Mouse (Mus musculus) cerebral cortex, adult 2 months (tissue): ENCODE data around the gene Xrcc4.

Experiments
- WGBS: fragments of 180-500 bp; shearing (Covaris S2); methylation state at CpG from one replicate; pipeline ENCODE4 v1.1.7; 2018; 5-methylcytosine and 5-hydroxymethylcytosine counted together

The Xrcc4 gene

DNA sequence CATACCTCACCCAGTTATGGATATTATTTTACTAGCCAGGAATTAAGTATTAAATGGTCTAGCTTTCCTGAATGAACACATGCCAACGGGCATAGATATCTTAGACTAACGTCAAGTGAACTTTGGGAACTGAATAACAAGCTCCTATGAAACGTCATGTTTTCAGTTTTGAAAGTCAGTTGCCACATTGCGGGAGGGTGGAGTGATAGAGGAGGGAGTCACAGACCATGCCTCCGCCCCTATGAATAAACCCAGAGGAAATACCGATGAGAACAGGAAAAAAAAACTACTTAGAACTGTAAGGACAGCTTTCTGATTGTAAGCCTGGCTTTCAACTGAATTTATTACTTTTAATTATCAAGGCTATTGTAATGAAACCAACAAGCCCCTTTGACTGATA is 175.5 kb downstream of the Xrcc4 start:
- WGBS, result 71% methylated on average over 6 of the region's 6 CpGs

- WGBS, result 88% methylated on average over 2 of the region's 2 CpGs
Measured at GRCm38 (mm10) chr13:89906120-89906519, 183.3 kb downstream of the Xrcc4 start.

DNA sequence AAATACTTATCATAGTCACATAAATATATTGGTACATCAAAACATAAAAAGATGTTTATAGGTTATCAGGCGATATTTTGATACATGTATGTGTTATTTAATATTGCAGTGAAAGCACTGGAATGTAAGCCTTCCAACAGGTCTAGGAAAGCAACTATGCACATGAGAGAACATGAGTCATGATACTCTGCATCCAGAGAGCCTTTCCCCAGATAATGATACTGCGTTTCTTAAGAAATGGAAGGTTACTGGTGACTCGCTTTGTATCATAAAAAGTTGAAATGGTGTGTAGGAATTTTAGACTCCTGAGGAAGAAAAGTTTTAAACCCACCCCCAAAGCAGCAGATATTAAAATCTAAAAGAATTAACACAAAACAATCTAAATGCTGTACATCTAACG is 190.3 kb downstream of the Xrcc4 start:
- 95% methylated on average over 4 of the region's 4 CpGs for WGBS

DNA sequence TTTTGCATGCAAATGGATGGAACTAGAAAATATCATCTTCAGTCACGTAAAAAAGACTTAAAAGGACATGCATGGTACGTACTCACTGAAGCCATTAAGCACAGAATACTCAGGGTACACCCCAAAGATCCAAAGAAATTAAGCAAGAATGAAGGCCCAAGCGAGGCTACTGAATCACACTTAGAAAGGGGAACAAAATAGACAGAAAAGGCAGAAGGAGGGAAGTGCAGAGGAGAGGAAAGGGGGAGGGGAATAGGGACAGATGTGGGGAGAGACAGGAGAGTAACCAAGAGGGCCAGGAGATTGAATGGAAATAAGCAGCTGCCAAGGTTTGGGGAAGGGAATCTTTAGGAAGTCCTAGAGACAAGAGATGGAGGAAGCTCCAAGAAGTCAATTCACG is 197.3 kb downstream of the Xrcc4 start:
- WGBS, result 96% methylated on average over 4 of the region's 4 CpGs

- WGBS, result 93% methylated on average over 1 of the region's 1 CpGs
Measured at GRCm38 (mm10) chr13:89890159-89890558, 199.2 kb downstream of the Xrcc4 start.

GRCm38 (mm10) chr13:89889074-89889473 is 200.3 kb downstream of the Xrcc4 start:
- 70% methylated on average over 5 of the region's 5 CpGs for WGBS

DNA sequence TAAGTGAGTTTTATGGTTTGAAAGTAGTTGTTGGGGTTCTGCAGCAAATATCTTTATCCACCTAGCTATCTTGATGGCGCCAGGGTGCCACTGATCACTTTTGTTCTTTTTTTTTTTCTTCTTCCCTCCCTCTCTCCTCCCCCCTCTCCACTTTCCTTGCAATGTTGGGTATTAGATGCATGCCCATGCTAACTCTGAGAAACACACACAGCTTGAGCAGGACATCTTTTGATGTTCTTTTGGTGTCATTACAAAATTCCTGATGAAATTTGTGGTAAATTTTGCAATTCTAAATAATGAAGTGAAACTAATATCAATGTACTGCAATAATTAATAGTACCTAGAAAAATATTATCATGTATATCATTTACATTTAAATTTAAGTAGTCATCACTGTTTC is 205.9 kb downstream of the Xrcc4 start:
- WGBS, result 100% methylated on average over 1 of the region's 1 CpGs

- 37% methylated on average over 2 of the region's 2 CpGs for WGBS
Measured at GRCm38 (mm10) chr13:89881281-89881680, 208.1 kb downstream of the Xrcc4 start.

DNA sequence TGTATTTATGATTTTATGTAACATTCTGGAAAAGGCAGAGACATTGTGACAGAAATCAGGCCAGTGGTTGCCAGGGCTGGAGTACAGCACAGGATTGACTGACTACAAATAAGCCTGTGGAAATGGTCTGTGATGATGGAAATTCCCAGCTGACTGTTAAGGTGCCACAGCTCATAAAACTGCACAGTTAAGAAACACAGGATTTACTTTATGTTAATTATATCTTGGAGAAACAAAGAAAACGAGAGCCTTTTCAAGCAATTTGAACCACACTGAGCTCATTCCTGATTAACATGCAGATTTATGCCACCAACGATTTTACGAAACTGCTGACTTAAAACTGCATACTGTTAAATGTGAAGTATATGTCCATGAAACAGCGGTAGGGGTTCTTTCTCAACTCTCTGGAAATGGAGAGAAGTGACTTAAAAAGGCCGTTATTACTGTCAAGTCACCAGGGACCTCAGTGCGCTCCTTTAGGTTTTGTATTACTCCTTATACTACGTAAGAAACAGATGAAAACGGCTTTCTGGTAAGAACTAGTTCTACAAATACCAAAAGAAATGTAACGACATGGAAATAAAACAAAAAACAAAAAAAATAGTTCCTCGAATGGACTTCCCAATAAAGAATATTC is 210.5 kb downstream of the Xrcc4 start:
- WGBS, result 37% methylated on average over 10 of the region's 10 CpGs

- 94% methylated on average over 4 of the region's 4 CpGs for WGBS
Measured at GRCm38 (mm10) chr13:89875499-89875898, 213.9 kb downstream of the Xrcc4 start.

GRCm38 (mm10) chr13:89872725-89873124 is 216.7 kb downstream of the Xrcc4 start:
- 82% methylated on average over 3 of the region's 3 CpGs for WGBS

GRCm38 (mm10) chr13:89854139-89854538 is 235.3 kb downstream of the Xrcc4 start:
- 90% methylated on average over 5 of the region's 5 CpGs for WGBS

DNA sequence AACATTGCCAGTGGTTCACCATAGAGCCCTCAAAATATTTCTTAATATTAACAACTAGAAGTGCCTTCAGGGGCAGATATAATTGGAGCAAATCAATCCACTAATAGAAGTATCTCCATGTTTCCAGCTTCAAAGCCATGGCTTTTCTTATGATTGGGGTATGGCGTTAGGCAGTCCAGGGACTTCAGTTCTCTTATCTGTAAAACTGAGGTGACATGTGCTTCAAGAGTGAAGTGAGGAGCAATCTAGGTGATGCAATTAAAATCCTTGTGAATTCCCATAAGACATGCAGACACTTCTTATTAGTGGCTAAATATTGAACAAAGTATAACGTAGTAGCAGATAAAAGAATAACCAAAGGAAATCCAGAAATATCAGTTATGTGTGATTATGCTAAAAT is 238.7 kb downstream of the Xrcc4 start:
- over 99% methylated on average over 2 of the region's 2 CpGs for WGBS

DNA sequence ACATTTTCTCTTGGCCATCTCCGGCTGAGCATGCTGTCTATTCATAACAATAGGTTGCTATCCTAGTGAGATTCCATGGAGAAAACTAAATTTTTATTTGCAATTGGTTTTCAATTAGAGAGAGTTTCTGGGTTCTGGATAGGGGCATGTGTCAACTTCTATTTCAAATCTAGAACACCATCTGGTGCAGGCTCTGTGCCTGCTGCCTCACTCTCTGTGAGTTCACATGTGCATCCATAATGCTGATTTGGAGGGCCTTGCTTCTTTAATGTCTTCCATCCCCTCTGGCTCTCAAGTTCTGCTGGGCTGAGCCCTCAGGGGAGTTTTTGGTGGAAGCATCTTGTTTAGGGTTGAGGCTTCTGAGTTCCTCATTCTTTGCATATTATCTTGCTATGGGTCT is 239.5 kb downstream of the Xrcc4 start:
- 86% methylated on average over 1 of the region's 1 CpGs for WGBS

- WGBS, result 94% methylated on average over 3 of the region's 3 CpGs
Measured at GRCm38 (mm10) chr13:89838635-89839034, 250.8 kb downstream of the Xrcc4 start.

- WGBS, result 73% methylated on average over 3 of the region's 3 CpGs
Measured at GRCm38 (mm10) chr13:89834485-89834884, 254.9 kb downstream of the Xrcc4 start.

- 73% methylated on average over 2 of the region's 2 CpGs for WGBS
Measured at GRCm38 (mm10) chr13:89833053-89833670, 256.2 kb downstream of the Xrcc4 start.

- WGBS, result 47% methylated on average over 3 of the region's 3 CpGs
Measured at GRCm38 (mm10) chr13:89828429-89828970, 260.9 kb downstream of the Xrcc4 start.

GRCm38 (mm10) chr13:89827838-89828237 is 261.6 kb downstream of the Xrcc4 start:
- 84% methylated on average over 2 of the region's 2 CpGs for WGBS

DNA sequence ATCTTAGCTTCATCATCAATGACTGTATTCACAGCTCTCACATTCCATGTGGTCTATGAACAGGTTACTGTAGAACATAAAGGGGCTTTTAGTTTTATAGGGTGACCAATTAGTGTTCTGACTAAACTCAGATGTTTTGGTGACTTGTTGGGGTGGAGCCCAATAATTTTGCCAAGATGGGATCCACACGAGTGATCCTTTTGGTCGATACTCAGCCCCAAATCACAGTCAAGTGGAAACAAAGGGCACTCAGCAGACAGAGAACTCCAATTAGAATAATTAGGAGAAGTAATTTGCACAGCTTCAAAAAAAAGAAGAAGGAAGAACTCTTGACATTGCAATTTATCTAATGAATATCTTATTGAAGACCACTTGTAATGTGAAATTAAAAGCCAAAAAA is 274.9 kb downstream of the Xrcc4 start:
- 54% methylated on average over 2 of the region's 2 CpGs for WGBS

DNA sequence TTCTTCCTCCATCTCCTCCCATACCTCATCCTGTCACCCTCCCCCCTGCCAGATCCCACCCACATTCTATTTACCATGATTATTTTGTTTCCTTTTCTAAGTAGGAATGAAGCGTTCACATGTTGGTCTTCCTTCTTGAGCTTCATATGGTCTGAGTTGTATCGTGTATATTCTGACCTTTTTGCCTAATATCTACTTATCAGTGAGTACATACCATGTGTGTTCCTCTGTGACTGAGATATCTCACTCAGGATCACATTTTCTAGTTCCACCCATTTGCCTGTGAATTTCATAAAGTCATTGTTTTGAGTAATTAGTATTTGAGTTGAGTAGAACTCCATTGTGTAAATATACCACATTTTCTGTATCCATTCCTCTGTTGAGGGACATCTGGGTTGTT is 277.2 kb downstream of the Xrcc4 start:
- WGBS, result 95% methylated on average over 2 of the region's 2 CpGs

GRCm38 (mm10) chr13:89801901-89802300 is 287.5 kb downstream of the Xrcc4 start:
- 83% methylated on average over 2 of the region's 2 CpGs for WGBS

GRCm38 (mm10) chr13:89797721-89798120 is 291.7 kb downstream of the Xrcc4 start:
- WGBS, result 64% methylated on average over 3 of the region's 3 CpGs
